Mouse (Mus musculus): Measurements from ENCODE around the gene Tmem232. TPM values are rescaled to one million over a fixed set of nuclear protein-coding genes. Genes with fewer than 3 reads are reported as not detected.

The Tmem232 gene
- polyA plus RNA-seq, 1 experiment, result 2.2 TPM

GRCm38 (mm10) chr17:65562761-65563160 lies 22.2 kb upstream of the Tmem232 start:
- peak; percentile 58; the same call in 1 of the 2 replicates for TF ChIP-seq CTCF (IDR thresholded peaks at IDR 0.05; ENCODE audit: extremely low read depth, insufficient read depth, low read length)
- TF ChIP-seq POLR2A (IDR thresholded peaks at IDR 0.05; ENCODE audit: extremely low read depth, insufficient read depth, low read length), result no peak

GRCm38 (mm10) chr17:65561361-65562015 lies 20.9 kb upstream of the Tmem232 start:
- no peak overlapping the region for H3K27ac ChIP-seq (ENCODE audit: insufficient read depth, low read length)
- H3K4me3 ChIP-seq (ENCODE audit: insufficient read depth, low read length), result no peak overlapping the region
- H3K4me1 ChIP-seq (ENCODE audit: control insufficient read depth, insufficient read depth, low read length), result no peaks in the 10 kb centered on the region
- no peak for TF ChIP-seq CTCF (IDR thresholded peaks at IDR 0.05; ENCODE audit: extremely low read depth, insufficient read depth, low read length)
- no peak for TF ChIP-seq POLR2A (IDR thresholded peaks at IDR 0.05; ENCODE audit: extremely low read depth, insufficient read depth, low read length)

More at GRCm38 (mm10) chr17:65562761-65563160, 22.2 kb upstream of the Tmem232 start:
- Histone ChIP-seq H3K27ac (ENCODE audit: insufficient read depth, low read length) (no peak overlapping the region), H3K4me3 (ENCODE audit: insufficient read depth, low read length) (no peak overlapping the region), H3K4me1 (ENCODE audit: control insufficient read depth, insufficient read depth, low read length) (no peaks in the 10 kb centered on the region)

GRCm38 (mm10) chr17:65559273-65559672 lies 18.7 kb upstream of the Tmem232 start:
- no peaks in the 10 kb centered on the region for H3K4me1 ChIP-seq (ENCODE audit: control insufficient read depth, insufficient read depth, low read length)
- TF ChIP-seq POLR2A (IDR thresholded peaks at IDR 0.05; ENCODE audit: extremely low read depth, insufficient read depth, low read length) (no peak), CTCF (IDR thresholded peaks at IDR 0.05; ENCODE audit: extremely low read depth, insufficient read depth, low read length) (peak; percentile 37)
- no peak overlapping the region for H3K4me3 ChIP-seq (ENCODE audit: insufficient read depth, low read length)
- no peak overlapping the region for H3K27ac ChIP-seq (ENCODE audit: insufficient read depth, low read length)

- H3K27ac ChIP-seq (ENCODE audit: insufficient read depth, low read length), result no peak overlapping the region
- no peak overlapping the region for H3K4me3 ChIP-seq (ENCODE audit: insufficient read depth, low read length)
- no peaks in the 10 kb centered on the region for H3K4me1 ChIP-seq (ENCODE audit: control insufficient read depth, insufficient read depth, low read length)
- TF ChIP-seq POLR2A (IDR thresholded peaks at IDR 0.05; ENCODE audit: extremely low read depth, insufficient read depth, low read length) (no peak), CTCF (IDR thresholded peaks at IDR 0.05; ENCODE audit: extremely low read depth, insufficient read depth, low read length) (no peak)
These were observed 18.2 kb upstream of the Tmem232 start for GRCm38 (mm10) chr17:65558788-65559187.

GRCm38 (mm10) chr17:65558217-65558616 lies 17.6 kb upstream of the Tmem232 start:
- Histone ChIP-seq H3K27ac (ENCODE audit: insufficient read depth, low read length) (no peak overlapping the region), H3K4me3 (ENCODE audit: insufficient read depth, low read length) (no peak overlapping the region), H3K4me1 (ENCODE audit: control insufficient read depth, insufficient read depth, low read length) (no peaks in the 10 kb centered on the region)
- TF ChIP-seq POLR2A (IDR thresholded peaks at IDR 0.05; ENCODE audit: extremely low read depth, insufficient read depth, low read length) (no peak), CTCF (IDR thresholded peaks at IDR 0.05; ENCODE audit: extremely low read depth, insufficient read depth, low read length) (peak; percentile 61)

- H3K4me3 ChIP-seq (ENCODE audit: insufficient read depth, low read length), result no peak overlapping the region
- no peak overlapping the region for H3K27ac ChIP-seq (ENCODE audit: insufficient read depth, low read length)
- TF ChIP-seq CTCF (IDR thresholded peaks at IDR 0.05; ENCODE audit: extremely low read depth, insufficient read depth, low read length) (no peak), POLR2A (IDR thresholded peaks at IDR 0.05; ENCODE audit: extremely low read depth, insufficient read depth, low read length) (no peak)
- no peaks in the 10 kb centered on the region for H3K4me1 ChIP-seq (ENCODE audit: control insufficient read depth, insufficient read depth, low read length)
These were observed 16.6 kb upstream of the Tmem232 start for GRCm38 (mm10) chr17:65557212-65557611.

- H3K4me1 ChIP-seq (ENCODE audit: control insufficient read depth, insufficient read depth, low read length), result no peaks in the 10 kb centered on the region
- no peak for TF ChIP-seq CTCF (IDR thresholded peaks at IDR 0.05; ENCODE audit: extremely low read depth, insufficient read depth, low read length)
- no peak for TF ChIP-seq POLR2A (IDR thresholded peaks at IDR 0.05; ENCODE audit: extremely low read depth, insufficient read depth, low read length)
These were observed 16.2 kb upstream of the Tmem232 start for GRCm38 (mm10) chr17:65556798-65557197.

GRCm38 (mm10) chr17:65552426-65552997 lies 11.9 kb upstream of the Tmem232 start:
- Histone ChIP-seq H3K4me3 (ENCODE audit: insufficient read depth, low read length) (no peak overlapping the region), H3K27ac (ENCODE audit: insufficient read depth, low read length) (no peak overlapping the region), H3K4me1 (ENCODE audit: control insufficient read depth, insufficient read depth, low read length) (no peaks in the 10 kb centered on the region)
- TF ChIP-seq CTCF (IDR thresholded peaks at IDR 0.05; ENCODE audit: extremely low read depth, insufficient read depth, low read length), result no peak
- TF ChIP-seq POLR2A (IDR thresholded peaks at IDR 0.05; ENCODE audit: extremely low read depth, insufficient read depth, low read length), result no peak

More at GRCm38 (mm10) chr17:65556798-65557197, 16.2 kb upstream of the Tmem232 start:
- no peak overlapping the region for H3K27ac ChIP-seq (ENCODE audit: insufficient read depth, low read length)
- H3K4me3 ChIP-seq (ENCODE audit: insufficient read depth, low read length), result no peak overlapping the region

- no peak overlapping the region for H3K27ac ChIP-seq (ENCODE audit: insufficient read depth, low read length)
- H3K4me3 ChIP-seq (ENCODE audit: insufficient read depth, low read length), result no peak overlapping the region
- no peaks in the 10 kb centered on the region for H3K4me1 ChIP-seq (ENCODE audit: control insufficient read depth, insufficient read depth, low read length)
- no peak for TF ChIP-seq POLR2A (IDR thresholded peaks at IDR 0.05; ENCODE audit: extremely low read depth, insufficient read depth, low read length)
- TF ChIP-seq CTCF (IDR thresholded peaks at IDR 0.05; ENCODE audit: extremely low read depth, insufficient read depth, low read length), result no peak
These were observed 9.8 kb upstream of the Tmem232 start for GRCm38 (mm10) chr17:65550357-65550756.
